Mouse (Mus musculus): ENCODE data around the gene Ino80d. TPM values are rescaled to one million over a fixed set of nuclear protein-coding genes. Genes with fewer than 3 reads are reported as not detected.

Gene Ino80d
- total RNA-seq, 2 experiments from 2014 or later = 24.4 to 25.3 TPM

- DNase-seq = peak in 1 of 2 experiments; percentile 48
- intact Hi-C loops (cut with DNase I) = no loop called here
Observed at GRCm38 (mm10) chr1:63110536-63111285, 3.8 kb downstream of the Ino80d start.

- no peak for DNase-seq
- intact Hi-C loops (cut with DNase I) = no loop called here
Observed at GRCm38 (mm10) chr1:63107614-63108327, 6.7 kb downstream of the Ino80d start.

GRCm38 (mm10) chr1:63102758-63103451, 11.6 kb downstream of the Ino80d start:
- intact Hi-C loops (cut with DNase I) = no loop called here
- no peak for DNase-seq

- intact Hi-C loops (cut with DNase I) = no loop called here
- DNase-seq = no peak
Observed at GRCm38 (mm10) chr1:63100196-63100595, 14.3 kb downstream of the Ino80d start.

- DNase-seq = no peak
- intact Hi-C loops (cut with DNase I) = no loop called here
Observed at GRCm38 (mm10) chr1:63098831-63099230, 15.6 kb downstream of the Ino80d start.

- intact Hi-C loops (cut with DNase I) = no loop called here
- no peak for DNase-seq
Observed at GRCm38 (mm10) chr1:63096071-63096470, 18.4 kb downstream of the Ino80d start.

- intact Hi-C loops (cut with DNase I) = no loop called here
- DNase-seq = no peak
Observed at GRCm38 (mm10) chr1:63089795-63090194, 24.7 kb downstream of the Ino80d start.

- intact Hi-C loops (cut with DNase I) = no loop called here
- no peak for DNase-seq
Observed at GRCm38 (mm10) chr1:63088614-63089013, 25.9 kb downstream of the Ino80d start.

- no peak for DNase-seq
- intact Hi-C loops (cut with DNase I) = no loop called here
Observed at GRCm38 (mm10) chr1:63080277-63080676, 34.2 kb downstream of the Ino80d start.

- DNase-seq = no peak
- intact Hi-C loops (cut with DNase I) = no loop called here
Observed at GRCm38 (mm10) chr1:63076383-63076782, 38.1 kb downstream of the Ino80d start.

GRCm38 (mm10) chr1:63071379-63071778, 43.1 kb downstream of the Ino80d start:
- DNase-seq = no peak
- intact Hi-C loops (cut with DNase I) = no loop called here

GRCm38 (mm10) chr1:63058361-63058760, 56.1 kb downstream of the Ino80d start:
- intact Hi-C loops (cut with DNase I) = no loop called here
- DNase-seq = no peak

- DNase-seq = no peak
- intact Hi-C loops (cut with DNase I) = no loop called here
Observed at GRCm38 (mm10) chr1:63057849-63058248, 56.6 kb downstream of the Ino80d start.

- intact Hi-C loops (cut with DNase I) = no loop called here
- DNase-seq = no peak
Observed at GRCm38 (mm10) chr1:63057318-63057717, 57.1 kb downstream of the Ino80d start.

- intact Hi-C loops (cut with DNase I) = no loop called here
- DNase-seq = peak in 1 of 2 experiments; percentile 20
Observed at GRCm38 (mm10) chr1:63055386-63055785, 59.1 kb downstream of the Ino80d start.

GRCm38 (mm10) chr1:63050866-63051265, 63.6 kb downstream of the Ino80d start:
- peak; percentile 16 to 26 for DNase-seq
- intact Hi-C loops (cut with DNase I) = no loop called here

GRCm38 (mm10) chr1:63049977-63050376, 64.5 kb downstream of the Ino80d start:
- intact Hi-C loops (cut with DNase I) = no loop called here
- DNase-seq = peak; percentile 22 to 37

- intact Hi-C loops (cut with DNase I) = no loop called here
- no peak for DNase-seq
Observed at GRCm38 (mm10) chr1:63047983-63048382, 66.5 kb downstream of the Ino80d start.

GRCm38 (mm10) chr1:63032929-63033328, 81.5 kb downstream of the Ino80d start:
- intact Hi-C loops (cut with DNase I) = no loop called here
- no peak for DNase-seq

- intact Hi-C loops (cut with DNase I) = no loop called here
Observed at GRCm38 (mm10) chr1:63019916-63020315, 94.6 kb downstream of the Ino80d start.

GRCm38 (mm10) chr1:63005013-63005646, 109.3 kb downstream of the Ino80d start:
- no peak for DNase-seq
- intact Hi-C loops (cut with DNase I) = no loop called here

More at GRCm38 (mm10) chr1:63019916-63020315, 94.6 kb downstream of the Ino80d start:
- DNase-seq = no peak

Data from heart, postnatal 14 days (tissue).